Mouse (Mus musculus): ENCODE measurements around the gene Nmt1.
A peak's percentile ranks its signal among the peaks of the same experiment; 100 is the strongest.

The Nmt1 gene

GRCm38 (mm10) chr11:103111301-103111700, 83.3 kb downstream of the Nmt1 start:
- DNase-seq (ENCODE audit: low spot score), result no peak

GRCm38 (mm10) chr11:103111881-103112551, 84.0 kb downstream of the Nmt1 start:
- no peak for DNase-seq (ENCODE audit: low spot score)

GRCm38 (mm10) chr11:103112552-103112912, 84.5 kb downstream of the Nmt1 start:
- DNase-seq (ENCODE audit: low spot score), result no peak

- no peak for DNase-seq (ENCODE audit: low spot score)
These were observed 85.0 kb downstream of the Nmt1 start for GRCm38 (mm10) chr11:103113005-103113404.

- no peak for DNase-seq (ENCODE audit: low spot score)
These were observed 85.8 kb downstream of the Nmt1 start for GRCm38 (mm10) chr11:103113771-103114170.

- DNase-seq (ENCODE audit: low spot score), result no peak
These were observed 86.4 kb downstream of the Nmt1 start for GRCm38 (mm10) chr11:103114270-103114943.

GRCm38 (mm10) chr11:103115163-103116007, 87.4 kb downstream of the Nmt1 start:
- no peak for DNase-seq (ENCODE audit: low spot score)

GRCm38 (mm10) chr11:103116008-103116818, 88.2 kb downstream of the Nmt1 start, which contains the start of gene Hexim1:
Hexim1 (plus strand) TSS chr11:103116231.
- DNase-seq (ENCODE audit: low spot score), result peak; percentile 99

- DNase-seq (ENCODE audit: low spot score), result no peak
These were observed 89.1 kb downstream of the Nmt1 start for GRCm38 (mm10) chr11:103116959-103117590.

GRCm38 (mm10) chr11:103117591-103118009, 89.6 kb downstream of the Nmt1 start:
- no peak for DNase-seq (ENCODE audit: low spot score)

Measured in left cerebral cortex, adult 11 months (tissue).